Mouse (Mus musculus) lung, embryonic 16.5 days (tissue): Measurements from ENCODE around the gene Dcp1b. TPM values are rescaled to one million over a fixed set of nuclear protein-coding genes. Genes with fewer than 3 reads are reported as not detected.

Source experiments
- ATAC-seq: fragments of 200-750 bp; cut with Nextera tagmentation; 2 replicates; pipeline ENCODE4 v1.8.0; 2017; ENCODE audit warnings: low read depth, mild to moderate bottlenecking, moderate library complexity
- H3K27ac ChIP-seq: fragments of 300-500 bp; sonication (generic); 2 replicates; pipeline ENCODE4 v1.5.1; 2014; ENCODE audit warnings: mild to moderate bottlenecking, control low read depth, low read length
- H3K27me3 ChIP-seq: fragments of 300-500 bp; sonication (generic); 2 replicates; pipeline ENCODE4 v1.6.1; 2014; ENCODE audit warnings: low read depth, low read length, mixed read lengths; ENCODE audit not compliant: control insufficient read depth, insufficient read depth
- H3K36me3 ChIP-seq: fragments of 300-500 bp; sonication (generic); 2 replicates; pipeline ENCODE4 v1.6.1; 2014; ENCODE audit warnings: low read length; ENCODE audit not compliant: control insufficient read depth, insufficient read depth
- H3K4me1 ChIP-seq: fragments of 300-500 bp; sonication (generic); replicated peaks from 2 replicates; pipeline ENCODE4 v1.6.1; 2014; ENCODE audit warnings: low read length, mixed read lengths; ENCODE audit not compliant: control insufficient read depth, insufficient read depth
- H3K4me2 ChIP-seq: fragments of 300-500 bp; sonication (generic); 2 replicates; pipeline ENCODE4 v1.6.1; 2014; ENCODE audit warnings: low read depth, low read length, control low read depth
- H3K4me3 ChIP-seq: fragments of 300-500 bp; sonication (generic); 2 replicates; pipeline ENCODE4 v1.5.1; 2014; ENCODE audit warnings: mild to moderate bottlenecking, low read length, control low read depth
- H3K9ac ChIP-seq: fragments of 300-500 bp; sonication (generic); 2 replicates; pipeline ENCODE4 v1.6.1; 2014; ENCODE audit warnings: low read length, control low read depth
- H3K9me3 ChIP-seq: fragments of 300-500 bp; sonication (generic); 2 replicates; pipeline ENCODE4 v1.6.1; 2016; ENCODE audit warnings: low read length; ENCODE audit not compliant: control insufficient read depth
- WGBS: fragments of 180-500 bp; shearing (Covaris S2); extraction: QIAGEN DNeasy Blood & Tissue Kit; methylation state at CpG from one replicate; pipeline ENCODE4 v1.1.7; 2014; 5-methylcytosine and 5-hydroxymethylcytosine counted together
- polyA plus RNA-seq: library from polyadenylated mRNA; unstranded; fragments of >200 nt; fragmentation: Nextera tagmentation; extraction: Ambion mirVana; gene quantifications from 2 replicates; pipeline ENCODE4 v1.2.1, GENCODE M21; 2015

The Dcp1b gene
- polyA plus RNA-seq, 1 experiment from 2014 or later: 8.3 TPM

DNA sequence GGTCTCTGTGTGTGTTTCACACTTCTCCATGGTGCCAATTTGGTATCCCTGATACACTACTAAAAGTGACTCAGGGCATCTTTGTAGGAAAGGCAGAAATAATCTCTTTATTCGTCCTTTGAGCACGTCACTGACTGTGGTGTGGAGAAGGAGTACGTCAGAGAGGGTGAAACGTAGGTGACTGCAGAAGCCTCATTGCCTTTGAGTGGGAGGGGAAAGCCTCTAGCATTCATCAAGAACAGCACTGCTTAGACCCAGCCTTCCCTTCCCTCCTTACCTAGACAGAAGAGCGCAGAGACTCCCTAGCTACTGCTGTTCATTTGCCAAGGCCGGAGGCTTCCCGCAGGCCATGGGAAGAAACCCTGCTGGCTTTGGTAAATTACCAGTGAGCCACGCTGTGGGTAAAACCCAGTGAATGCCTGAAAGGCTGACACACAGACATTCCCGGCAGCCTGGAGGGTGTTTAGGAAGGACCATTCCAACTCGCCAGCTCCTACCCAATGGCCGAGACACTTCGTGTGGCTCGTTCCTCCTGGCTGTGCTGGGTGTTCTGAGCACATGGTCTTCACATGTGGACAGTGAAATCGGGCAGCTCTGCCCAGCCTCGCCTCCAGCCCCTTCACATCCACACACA, 44.3 kb downstream of the Dcp1b start:
- 78% methylated on average over 15 of the region's 15 CpGs for WGBS
- H3K27ac ChIP-seq: no peak overlapping the region
- no peaks in the 10 kb centered on the region for H3K9me3 ChIP-seq
- no peak overlapping the region for H3K9ac ChIP-seq
- no peak for ATAC-seq
- no peak overlapping the region for H3K4me3 ChIP-seq
- H3K4me2 ChIP-seq: no peak overlapping the region
- no peaks in the 10 kb centered on the region for H3K36me3 ChIP-seq
- H3K27me3 ChIP-seq: no peaks in the 10 kb centered on the region
- peaks cover 3% of the 10 kb centered on the region for H3K4me1 ChIP-seq

GRCm38 (mm10) chr6:119220297-119220696, 45.2 kb downstream of the Dcp1b start:
- no peak overlapping the region for H3K27ac ChIP-seq
- 39% methylated on average over 10 of the region's 10 CpGs for WGBS
- H3K4me2 ChIP-seq: no peak overlapping the region
- ATAC-seq: peak; percentile 70; the same call in 1 of the 2 replicates
- peaks cover 3% of the 10 kb centered on the region for H3K4me1 ChIP-seq
- no peaks in the 10 kb centered on the region for H3K27me3 ChIP-seq
- H3K36me3 ChIP-seq: no peaks in the 10 kb centered on the region
- no peak overlapping the region for H3K9ac ChIP-seq
- no peaks in the 10 kb centered on the region for H3K9me3 ChIP-seq
- H3K4me3 ChIP-seq: no peak overlapping the region

DNA sequence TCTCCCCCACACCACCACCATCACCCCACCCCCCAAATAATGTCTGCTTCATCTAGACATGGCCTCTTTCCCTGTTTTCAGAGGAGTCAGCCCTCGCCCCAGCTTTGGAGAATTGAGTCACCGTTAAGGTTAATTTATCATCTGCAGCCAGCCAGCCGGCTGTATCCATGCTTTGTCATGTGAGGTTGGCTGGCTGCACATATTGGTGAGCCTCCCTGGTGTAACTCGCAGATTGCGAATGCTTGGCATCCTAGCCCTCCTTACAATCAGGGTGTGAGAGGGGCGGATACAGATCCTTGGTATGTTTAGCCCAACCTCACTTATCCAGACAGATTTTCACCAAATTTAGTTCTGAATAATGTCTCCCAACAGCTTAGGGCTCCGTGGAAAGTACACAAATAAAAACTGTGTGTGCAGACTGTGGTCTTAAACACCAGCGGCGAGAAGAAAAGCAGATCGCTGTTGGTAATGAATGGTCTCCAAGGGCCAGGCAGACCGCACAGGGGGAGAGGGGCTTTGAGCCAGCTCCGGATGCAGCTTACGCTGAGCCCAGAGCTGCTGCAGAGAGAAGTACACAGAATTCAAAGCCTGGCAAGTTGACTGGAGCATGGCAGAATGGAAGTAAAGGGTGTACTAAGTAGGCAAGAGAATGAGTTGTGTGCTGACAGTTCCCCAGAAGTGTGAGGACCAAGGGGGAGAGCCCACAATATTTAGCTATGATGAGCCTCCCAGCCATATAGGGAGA, 49.6 kb downstream of the Dcp1b start:
- whole genome bisulfite sequencing: 63% methylated on average over 13 of the region's 13 CpGs

GRCm38 (mm10) chr6:119225226-119225625, 50.2 kb downstream of the Dcp1b start:
- Histone ChIP-seq H3K9me3 (no peaks in the 10 kb centered on the region), H3K4me2 (no peak overlapping the region), H3K4me3 (no peak overlapping the region), H3K27ac (no peak overlapping the region), H3K4me1 (peaks cover 3% of the 10 kb centered on the region), H3K9ac (no peak overlapping the region), H3K27me3 (no peaks in the 10 kb centered on the region), H3K36me3 (no peaks in the 10 kb centered on the region)
- no peak for ATAC-seq
- WGBS: 74% methylated on average over 12 of the region's 12 CpGs

More for the DNA sequence above, 49.6 kb downstream of the Dcp1b start:
- no peak overlapping the region for H3K27ac ChIP-seq
- no peaks in the 10 kb centered on the region for H3K36me3 ChIP-seq
- peaks cover 3% of the 10 kb centered on the region for H3K4me1 ChIP-seq
- no peak overlapping the region for H3K4me3 ChIP-seq
- no peak overlapping the region for H3K9ac ChIP-seq
- no peaks in the 10 kb centered on the region for H3K9me3 ChIP-seq
- no peak overlapping the region for H3K4me2 ChIP-seq
- H3K27me3 ChIP-seq: no peaks in the 10 kb centered on the region
- no peak for ATAC-seq

DNA sequence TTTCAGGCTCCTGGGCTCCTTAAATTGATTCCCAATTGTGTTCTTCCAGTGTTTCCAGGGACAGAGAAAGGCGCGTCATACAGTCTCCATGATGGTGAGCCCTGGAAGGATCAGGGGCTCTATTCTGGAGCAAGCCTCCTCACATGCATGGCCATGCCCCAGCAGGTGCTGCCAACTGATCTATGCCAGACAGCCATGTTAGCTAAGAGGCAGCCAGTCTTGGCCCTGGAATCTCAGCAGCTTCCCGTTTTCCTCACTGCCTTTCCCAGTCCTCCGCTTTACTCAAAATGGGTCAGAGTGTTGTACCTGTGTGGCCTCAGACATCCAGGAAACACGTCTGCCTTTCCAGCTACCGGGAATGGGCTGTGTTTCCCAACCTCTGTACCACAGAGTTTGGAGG, 50.7 kb downstream of the Dcp1b start:
- Histone ChIP-seq H3K27ac (no peak overlapping the region), H3K36me3 (no peaks in the 10 kb centered on the region), H3K4me2 (no peak overlapping the region), H3K9ac (no peak overlapping the region), H3K4me1 (no peaks in the 10 kb centered on the region), H3K27me3 (no peaks in the 10 kb centered on the region), H3K9me3 (no peaks in the 10 kb centered on the region), H3K4me3 (no peak overlapping the region)
- 81% methylated on average over 6 of the region's 6 CpGs for WGBS
- ATAC-seq: no peak

- 89% methylated on average over 8 of the region's 8 CpGs for WGBS
- no peak for ATAC-seq
- H3K9me3 ChIP-seq: no peaks in the 10 kb centered on the region
- no peak overlapping the region for H3K27ac ChIP-seq
- no peaks in the 10 kb centered on the region for H3K27me3 ChIP-seq
- H3K4me2 ChIP-seq: no peak overlapping the region
- H3K36me3 ChIP-seq: no peaks in the 10 kb centered on the region
- H3K9ac ChIP-seq: no peak overlapping the region
- no peak overlapping the region for H3K4me3 ChIP-seq
- H3K4me1 ChIP-seq: no peaks in the 10 kb centered on the region
Observed at GRCm38 (mm10) chr6:119227001-119227400, 51.9 kb downstream of the Dcp1b start.

- Histone ChIP-seq H3K4me1 (no peaks in the 10 kb centered on the region), H3K27me3 (no peaks in the 10 kb centered on the region), H3K4me2 (no peak overlapping the region), H3K9ac (no peak overlapping the region), H3K4me3 (no peak overlapping the region), H3K36me3 (no peaks in the 10 kb centered on the region), H3K27ac (no peak overlapping the region), H3K9me3 (no peaks in the 10 kb centered on the region)
- 73% methylated on average over 11 of the region's 11 CpGs for WGBS
- no peak for ATAC-seq
Observed at GRCm38 (mm10) chr6:119228861-119229603, 54.0 kb downstream of the Dcp1b start.

GRCm38 (mm10) chr6:119233066-119233465, 58.0 kb downstream of the Dcp1b start:
- no peak overlapping the region for H3K27ac ChIP-seq
- WGBS: 19% methylated on average over 3 of the region's 3 CpGs
- H3K9me3 ChIP-seq: no peaks in the 10 kb centered on the region
- no peak overlapping the region for H3K4me3 ChIP-seq
- no peaks in the 10 kb centered on the region for H3K27me3 ChIP-seq
- no peak for ATAC-seq
- no peak overlapping the region for H3K4me2 ChIP-seq
- H3K36me3 ChIP-seq: no peaks in the 10 kb centered on the region
- H3K9ac ChIP-seq: no peak overlapping the region
- H3K4me1 ChIP-seq: peaks cover 6% of the 10 kb centered on the region; the same call in 1 of the 2 replicates

- H3K4me2 ChIP-seq: no peak overlapping the region
- no peak overlapping the region for H3K9ac ChIP-seq
- no peaks in the 10 kb centered on the region for H3K9me3 ChIP-seq
- no peaks in the 10 kb centered on the region for H3K27me3 ChIP-seq
- no peaks in the 10 kb centered on the region for H3K36me3 ChIP-seq
- peaks cover 6% of the 10 kb centered on the region; the same call in 1 of the 2 replicates for H3K4me1 ChIP-seq
- no peak overlapping the region for H3K27ac ChIP-seq
- H3K4me3 ChIP-seq: no peak overlapping the region
- ATAC-seq: no peak
- 47% methylated on average over 5 of the region's 5 CpGs for WGBS
Observed at GRCm38 (mm10) chr6:119235441-119235840, 60.4 kb downstream of the Dcp1b start.
